Mouse (Mus musculus): ENCODE results near the gene Blmh. TPM values are rescaled to one million over a fixed set of nuclear protein-coding genes. Genes with fewer than 3 reads are reported as not detected.
A peak's percentile ranks its signal among the peaks of the same experiment; 100 is the strongest.

The Blmh gene
- polyA plus RNA-seq, 1 experiment: 97.3 TPM

DNA sequence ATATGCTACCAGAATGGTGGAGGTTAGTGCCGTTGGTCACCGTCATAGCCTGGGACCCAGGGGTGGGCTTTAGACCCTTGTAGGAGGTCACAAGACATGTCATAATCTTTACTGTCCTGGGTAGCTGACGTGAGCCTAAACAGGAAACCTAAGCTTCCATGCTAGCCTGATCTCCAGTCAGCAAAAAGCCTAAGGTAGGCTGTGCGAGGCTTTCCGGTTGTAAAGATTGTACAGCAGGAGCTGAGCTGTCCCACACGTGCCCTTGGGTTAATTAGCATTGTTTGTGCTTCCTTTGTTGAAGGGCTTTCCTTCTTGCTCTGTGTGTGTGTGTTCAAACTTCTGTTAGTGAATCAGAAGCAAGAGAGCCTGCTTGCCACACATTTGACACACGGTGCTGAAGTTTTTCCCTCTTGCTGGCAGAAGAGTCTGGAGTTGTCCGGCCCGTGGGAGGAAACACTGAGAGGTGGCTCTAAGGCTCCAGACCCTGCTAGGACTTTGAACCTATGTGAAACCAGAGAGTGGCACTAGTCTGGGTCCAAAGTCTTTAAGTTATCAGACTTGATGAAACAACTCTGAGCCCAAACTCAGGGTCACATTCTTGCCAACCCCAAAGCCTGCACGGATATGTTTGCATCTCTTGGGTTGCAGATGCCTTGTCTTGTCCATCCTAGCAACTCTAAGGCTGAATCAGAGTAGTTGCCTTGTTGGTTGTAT lies 86.3 kb downstream of the Blmh start:
- Histone ChIP-seq H3K4me1 (ENCODE audit: control insufficient read depth, insufficient read depth, low read length) (peaks cover 5% of the 10 kb centered on the region; the same call in 1 of the 2 replicates), H3K27ac (ENCODE audit: insufficient read depth, low read length) (no peak overlapping the region), H3K4me3 (ENCODE audit: insufficient read depth, low read length) (no peak overlapping the region)
- TF ChIP-seq POLR2A (IDR thresholded peaks at IDR 0.05; ENCODE audit: low read depth, low read length) (no peak), CTCF (IDR thresholded peaks at IDR 0.05; ENCODE audit: borderline replicate concordance, insufficient read depth, low read length) (no peak)

DNA sequence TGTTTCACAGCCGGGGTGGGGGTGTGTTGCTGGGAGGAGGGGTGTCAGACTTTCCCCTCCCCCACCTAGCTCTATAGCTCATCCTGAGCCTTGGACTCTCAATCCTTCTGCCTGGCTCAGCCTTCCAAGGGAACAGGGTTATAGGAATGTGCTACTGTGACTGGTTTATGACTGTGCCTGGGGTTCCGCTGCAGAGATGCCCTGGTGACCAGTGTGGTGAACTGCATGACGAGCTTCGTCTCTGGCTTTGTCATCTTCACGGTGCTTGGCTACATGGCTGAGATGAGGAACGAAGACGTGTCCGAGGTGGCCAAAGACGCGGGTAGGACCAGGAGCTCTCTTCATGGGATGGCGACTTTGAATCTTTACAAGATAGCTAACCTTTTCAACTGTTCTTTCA lies 93.4 kb downstream of the Blmh start:
- Histone ChIP-seq H3K4me1 (ENCODE audit: control insufficient read depth, insufficient read depth, low read length) (no peaks in the 10 kb centered on the region), H3K27ac (ENCODE audit: insufficient read depth, low read length) (no peak overlapping the region), H3K4me3 (ENCODE audit: insufficient read depth, low read length) (no peak overlapping the region)
- TF ChIP-seq POLR2A (IDR thresholded peaks at IDR 0.05; ENCODE audit: low read depth, low read length) (no peak), CTCF (IDR thresholded peaks at IDR 0.05; ENCODE audit: borderline replicate concordance, insufficient read depth, low read length) (no peak)

DNA sequence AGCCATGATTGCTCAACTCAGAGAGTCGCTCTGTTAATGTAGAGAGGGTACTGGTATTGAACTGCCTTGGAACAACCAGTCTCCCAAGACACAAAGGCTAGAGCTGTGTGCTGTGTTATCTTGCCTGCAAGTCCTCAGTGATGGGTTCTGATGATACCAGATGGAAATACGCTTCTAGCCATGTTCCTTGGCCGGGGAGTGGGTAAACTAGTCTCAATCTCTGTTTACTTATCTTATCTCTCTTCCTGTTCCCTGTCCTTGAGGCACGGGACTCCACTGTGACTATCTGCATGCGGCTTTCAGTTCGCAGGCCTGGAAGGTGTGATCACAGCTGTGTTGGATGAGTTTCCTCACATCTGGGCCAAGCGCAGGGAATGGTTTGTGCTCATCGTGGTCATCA lies 94.9 kb downstream of the Blmh start:
- TF ChIP-seq POLR2A (IDR thresholded peaks at IDR 0.05; ENCODE audit: low read depth, low read length) (no peak), CTCF (IDR thresholded peaks at IDR 0.05; ENCODE audit: borderline replicate concordance, insufficient read depth, low read length) (no peak)
- H3K4me3 ChIP-seq (ENCODE audit: insufficient read depth, low read length): no peak overlapping the region
- no peak overlapping the region for H3K27ac ChIP-seq (ENCODE audit: insufficient read depth, low read length)
- H3K4me1 ChIP-seq (ENCODE audit: control insufficient read depth, insufficient read depth, low read length): no peaks in the 10 kb centered on the region

DNA sequence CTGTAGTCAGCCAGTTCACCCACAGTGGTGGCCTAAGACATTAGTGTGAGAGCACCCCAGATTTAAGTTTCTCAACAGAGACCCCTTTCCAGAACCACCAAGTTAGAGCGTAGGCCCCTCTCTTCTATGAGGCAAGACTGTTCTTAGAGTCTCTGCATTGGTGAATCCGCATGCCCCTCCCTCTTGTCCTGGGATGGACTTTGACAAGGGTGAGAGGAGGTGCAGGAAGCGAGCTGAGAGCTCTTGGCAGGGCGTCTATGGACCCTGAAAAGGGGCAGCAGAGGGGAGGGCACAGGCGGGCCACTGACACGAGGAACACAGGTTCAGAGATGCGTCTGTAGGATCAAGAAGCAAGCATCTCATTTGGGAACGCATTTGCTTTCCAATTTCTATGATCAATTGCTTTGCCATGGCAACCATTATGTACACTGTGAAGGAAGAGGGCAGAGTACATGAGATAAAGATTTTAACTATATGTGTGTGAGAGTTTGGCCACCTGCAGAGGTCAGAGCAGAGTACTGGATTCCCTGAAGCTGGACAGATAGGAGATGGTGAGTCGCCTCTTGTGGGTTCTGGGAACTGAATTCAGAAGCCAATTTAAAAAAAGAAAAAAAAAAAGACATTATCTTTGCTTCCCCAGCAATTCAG lies 97.3 kb downstream of the Blmh start:
- no peak overlapping the region for H3K4me3 ChIP-seq (ENCODE audit: insufficient read depth, low read length)
- TF ChIP-seq POLR2A (IDR thresholded peaks at IDR 0.05; ENCODE audit: low read depth, low read length) (no peak), CTCF (IDR thresholded peaks at IDR 0.05; ENCODE audit: borderline replicate concordance, insufficient read depth, low read length) (no peak)
- H3K4me1 ChIP-seq (ENCODE audit: control insufficient read depth, insufficient read depth, low read length): no peaks in the 10 kb centered on the region
- H3K27ac ChIP-seq (ENCODE audit: insufficient read depth, low read length): no peak overlapping the region

DNA sequence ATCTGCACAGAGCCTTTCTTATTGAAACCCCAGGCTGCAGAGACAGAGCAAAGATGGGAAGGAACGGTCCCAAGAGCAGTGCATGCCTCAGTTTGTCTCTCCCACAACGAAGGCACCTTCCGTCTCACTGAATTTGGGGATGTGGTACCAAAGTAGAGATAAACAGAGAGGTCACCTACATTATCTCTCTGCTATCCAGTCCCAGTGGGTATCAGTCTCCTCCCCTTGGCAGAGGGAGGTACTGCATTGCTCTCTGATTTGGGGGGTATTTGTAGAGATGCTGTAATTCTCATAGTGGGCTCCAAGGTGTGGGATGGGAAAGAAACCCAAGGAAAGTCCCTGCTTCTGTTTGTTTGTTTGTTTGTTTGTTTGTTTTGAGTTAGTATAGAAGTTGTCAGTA lies 102.0 kb downstream of the Blmh start:
- Histone ChIP-seq H3K27ac (ENCODE audit: insufficient read depth, low read length) (no peak overlapping the region), H3K4me3 (ENCODE audit: insufficient read depth, low read length) (no peak overlapping the region), H3K4me1 (ENCODE audit: control insufficient read depth, insufficient read depth, low read length) (no peaks in the 10 kb centered on the region)
- TF ChIP-seq CTCF (IDR thresholded peaks at IDR 0.05; ENCODE audit: borderline replicate concordance, insufficient read depth, low read length): 0 out of 2 replicates have a peak, but pooled peaks have one; percentile 13
- TF ChIP-seq POLR2A (IDR thresholded peaks at IDR 0.05; ENCODE audit: low read depth, low read length): no peak

DNA sequence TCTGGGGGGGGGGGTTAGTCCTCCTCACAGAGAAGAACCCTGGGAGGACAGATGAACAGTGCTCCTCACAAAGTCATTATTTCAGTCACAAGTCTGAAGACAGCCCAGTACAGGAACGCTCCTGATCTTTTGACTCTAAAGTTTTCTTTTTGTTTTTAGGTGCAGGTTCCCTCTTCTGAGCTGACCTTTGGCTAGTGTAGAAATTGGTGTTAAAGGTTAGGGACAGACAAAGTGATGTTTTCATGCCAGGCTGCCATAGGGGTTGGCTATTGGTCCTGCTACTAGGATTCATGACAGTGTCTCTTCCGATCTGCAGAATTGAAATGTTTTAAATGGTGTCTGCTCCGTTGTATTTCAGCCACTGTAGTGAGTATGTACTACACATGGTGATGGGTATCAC lies 103.5 kb downstream of the Blmh start:
- Histone ChIP-seq H3K4me3 (ENCODE audit: insufficient read depth, low read length) (no peak overlapping the region), H3K4me1 (ENCODE audit: control insufficient read depth, insufficient read depth, low read length) (no peaks in the 10 kb centered on the region), H3K27ac (ENCODE audit: insufficient read depth, low read length) (no peak overlapping the region)
- TF ChIP-seq CTCF (IDR thresholded peaks at IDR 0.05; ENCODE audit: borderline replicate concordance, insufficient read depth, low read length) (no peak), POLR2A (IDR thresholded peaks at IDR 0.05; ENCODE audit: low read depth, low read length) (no peak)

DNA sequence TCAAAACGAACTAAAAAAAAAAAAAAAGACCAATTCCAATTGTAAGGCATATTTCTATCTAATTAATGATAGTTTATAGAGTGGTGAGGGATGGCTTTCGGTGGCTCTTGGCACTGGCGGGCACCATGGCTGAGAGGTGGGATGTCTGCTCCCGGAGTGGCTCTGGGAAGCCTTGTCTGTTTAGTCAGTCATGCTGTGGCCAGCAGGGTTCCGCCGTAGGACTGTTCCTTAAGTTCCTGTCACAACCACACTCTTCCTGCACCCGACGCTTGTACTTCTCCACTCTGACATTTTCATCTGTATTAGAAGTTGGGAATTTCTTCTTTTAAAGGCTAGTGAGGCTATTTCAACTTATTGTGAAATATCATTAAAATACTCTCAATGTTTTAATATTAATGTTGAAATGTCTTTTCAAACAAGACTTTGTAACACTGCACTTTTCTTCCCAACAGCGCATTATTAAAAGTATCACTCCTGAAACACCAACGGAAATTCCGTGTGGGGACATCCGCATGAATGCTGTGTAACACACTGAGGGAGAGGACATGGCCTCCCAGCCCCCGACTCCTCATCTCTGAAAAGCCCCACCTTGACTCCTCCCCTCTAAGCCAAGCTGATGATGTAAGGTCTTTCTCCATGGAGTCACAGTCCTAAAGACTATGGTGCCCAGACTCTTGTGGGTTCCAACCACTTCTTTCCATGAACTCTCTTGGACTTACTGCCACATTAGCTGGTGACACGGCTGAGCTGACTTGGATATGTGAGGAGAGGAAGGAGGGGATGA lies 106.7 kb downstream of the Blmh start:
- no peaks in the 10 kb centered on the region for H3K4me1 ChIP-seq (ENCODE audit: control insufficient read depth, insufficient read depth, low read length)
- no peak overlapping the region for H3K27ac ChIP-seq (ENCODE audit: insufficient read depth, low read length)
- no peak overlapping the region for H3K4me3 ChIP-seq (ENCODE audit: insufficient read depth, low read length)
- no peak for TF ChIP-seq POLR2A (IDR thresholded peaks at IDR 0.05; ENCODE audit: low read depth, low read length)
- no peak for TF ChIP-seq CTCF (IDR thresholded peaks at IDR 0.05; ENCODE audit: borderline replicate concordance, insufficient read depth, low read length)

Other genes with a start within 250 kb of the Blmh start
- not detected in 2 replicates for gene Trarg1, start 245.0 kb upstream of the Blmh start, polyA plus RNA-seq (2011; ENCODE audit: insufficient read length, low read depth, missing spikeins)
- gene Gosr1, start 161.2 kb upstream of the Blmh start, polyA plus RNA-seq (2011; ENCODE audit: insufficient read length, low read depth, missing spikeins): 34.0 and 38.3 TPM in 2 replicates
- gene Cpd, start 77.8 kb upstream of the Blmh start, polyA plus RNA-seq (2011; ENCODE audit: insufficient read length, low read depth, missing spikeins): 55.1 and 57.7 TPM in 2 replicates
- not detected in 2 replicates for gene Tmigd1, start 22.6 kb upstream of the Blmh start, polyA plus RNA-seq (2011; ENCODE audit: insufficient read length, low read depth, missing spikeins)
- gene Slc6a4, start 73.8 kb downstream of the Blmh start, polyA plus RNA-seq (2011; ENCODE audit: insufficient read length, low read depth, missing spikeins): 0.23 TPM in 1 of 2 replicates, not detected in the other
- gene Nsrp1, start 153.6 kb downstream of the Blmh start, polyA plus RNA-seq (2011; ENCODE audit: insufficient read length, low read depth, missing spikeins): 19.4 and 23.8 TPM in 2 replicates

Measured in embryonic fibroblast, embryonic 13.5 days (primary cell).